In the genomic region with DNA sequence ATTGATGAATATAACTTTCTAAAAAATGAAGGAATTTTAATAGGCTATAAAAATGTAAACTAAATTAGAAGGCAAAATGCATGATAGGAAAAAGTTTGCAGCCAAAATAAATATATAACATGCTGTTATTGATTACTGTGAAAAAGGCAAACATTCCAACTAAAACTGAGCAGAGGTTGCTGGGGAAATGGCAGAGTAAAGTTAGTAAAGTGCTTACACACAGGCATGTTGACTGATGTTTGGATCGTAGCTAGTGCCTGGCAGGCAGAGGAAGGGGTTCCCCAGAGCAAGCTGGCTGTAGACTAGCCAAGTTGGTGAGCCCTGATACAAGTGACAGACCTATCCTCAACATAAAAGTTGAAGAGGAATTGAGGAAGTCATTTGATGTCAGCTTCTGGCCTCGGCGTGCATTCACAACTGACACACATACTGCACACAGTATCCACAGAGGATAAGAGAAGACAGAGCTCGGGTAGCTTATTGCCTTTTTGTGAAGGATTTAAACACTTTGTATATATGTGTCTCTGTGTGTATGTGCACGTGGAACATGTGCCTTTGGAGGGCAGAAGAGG, we compare ENCODE assay signal across 27 mouse cellular contexts. TPM values are rescaled to one million over a fixed set of nuclear protein-coding genes. Genes with fewer than 3 reads are reported as not detected.
A peak's percentile ranks its signal among the peaks of the same experiment; 100 is the strongest.
DNase-seq lines count a peak whose midpoint lies in the region; ATAC-seq and TF ChIP-seq lines count a peak whose summit lies in the region.
"Had no signal": no experiment of that assay in that cellular context is flagged by ENCODE, and none has a peak within 500 bp of the region (broad histone marks: within the 10 kb centered on the region; RNA-seq: fewer than 3 reads in every experiment).

No protein-coding gene starts in this region.

- peak in 1 of 2 experiments; percentile 47; a peak in 2 of 4 replicates for TF ChIP-seq EP300 in MEL (IDR thresholded peaks at IDR 0.05; ENCODE audit: low read depth in 1 of 2, low read length in 2 of 2)

- peaks cover 6% of the 10 kb centered on the region for H3K4me1 ChIP-seq in liver, adult 2 months (ENCODE audit: control insufficient read depth, insufficient read depth, low read length)
- H3K4me1 ChIP-seq in liver, embryonic 12.5 days = peaks cover 15% of the 10 kb centered on the region
- H3K4me1 ChIP-seq in liver, embryonic 16.5 days (ENCODE audit: control insufficient read depth, low read depth, low read length) = peaks cover 5% of the 10 kb centered on the region
- H3K4me1 ChIP-seq in MEL (ENCODE audit: control insufficient read depth in 1 of 2, insufficient read depth in 2 of 2, low read length in 2 of 2) = peaks cover 20 to 26% of the 10 kb centered on the region in 2 experiments
- H3K4me1 ChIP-seq: embryonic facial prominence, embryonic 13.5 days; embryonic facial prominence, embryonic 15.5 days; forebrain, embryonic 10.5 days; forebrain, embryonic 12.5 days had no signal

- no peak for TF ChIP-seq POLR2A in liver, adult 2 months (IDR thresholded peaks at IDR 0.05; ENCODE audit: extremely low read depth, insufficient read depth, low read length)
- TF ChIP-seq POLR2A in MEL (IDR thresholded peaks at IDR 0.05; ENCODE audit: control insufficient read depth in 1 of 2, insufficient read depth in 1 of 2, low read depth in 1 of 2, low read length in 2 of 2, poor library complexity in 1 of 2) = no peak

- H3K4me3 ChIP-seq in liver, adult 2 months (ENCODE audit: insufficient read depth, low read depth, low read length) = no peak overlapping the region
- H3K4me3 ChIP-seq in liver, embryonic 12.5 days = no peak overlapping the region
- H3K4me3 ChIP-seq in liver, embryonic 16.5 days (ENCODE audit: low read depth, low read length) = no peak overlapping the region
- H3K4me3 ChIP-seq in MEL (ENCODE audit: control insufficient read depth in 1 of 2, insufficient read depth in 1 of 2, low read depth in 2 of 2, low read length in 2 of 2) = no peak overlapping the region
- H3K4me3 ChIP-seq: embryonic facial prominence, embryonic 13.5 days; embryonic facial prominence, embryonic 15.5 days; erythroblast, embryonic 14.5 days; forebrain, embryonic 10.5 days; forebrain, embryonic 12.5 days had no signal

- H3K9me3 ChIP-seq in liver, embryonic 12.5 days (replicated peaks) = no peaks in the 10 kb centered on the region
- no peaks in the 10 kb centered on the region for H3K9me3 ChIP-seq in liver, embryonic 16.5 days (replicated peaks; ENCODE audit: control insufficient read depth, low read length)
- H3K9me3 ChIP-seq in MEL (replicated peaks; ENCODE audit: insufficient read depth, low read length) = no peaks in the 10 kb centered on the region
- H3K9me3 ChIP-seq: embryonic facial prominence, embryonic 13.5 days; embryonic facial prominence, embryonic 15.5 days; forebrain, embryonic 10.5 days; forebrain, embryonic 12.5 days; G1E had no signal

- peak; percentile 63 for DNase-seq in liver, adult 2 months (ENCODE audit: extremely low read depth, low read depth, low spot score)
- no peak for DNase-seq in liver
- DNase-seq in MEL (ENCODE audit: low read depth, low spot score) = peak; percentile 86
- DNase-seq in MEL-GATA-1-ER (ENCODE audit: extremely low read depth, low read depth) = peak; percentile 60
- no peak for DNase-seq in embryo, embryonic 11 days
- DNase-seq: adrenal gland, adult 8-10 months; adrenal gland, postnatal 14 days; adrenal gland, postnatal 36 days; cerebellum, adult 11-12 months; cerebellum, adult 2 months; cerebellum, adult 9-10 months; cerebellum, postnatal 10 days; cerebellum, postnatal 25 days had no signal

- no peak for ATAC-seq in liver, embryonic 12.5 days
- no peak for ATAC-seq in liver, embryonic 16.5 days (ENCODE audit: low read depth)
- no peak for ATAC-seq in monocyte, adult 5-6 weeks (replicated peaks; ENCODE audit: insufficient number of reproducible peaks, low FRiP score, low TSS enrichment, poor library complexity, severe bottlenecking)
- ATAC-seq: activated CD4-positive, CD25-positive, alpha-beta regulatory T cell, adult 4 months; forebrain, embryonic 14.5 days; forebrain, embryonic 16.5 days; Patski had no signal

- H3K9ac ChIP-seq in liver, adult 2 months (ENCODE audit: low read depth, low read length) = no peak overlapping the region
- no peak overlapping the region for H3K9ac ChIP-seq in liver, embryonic 12.5 days
- no peak overlapping the region for H3K9ac ChIP-seq in liver, embryonic 16.5 days (ENCODE audit: low read depth, low read length)
- H3K9ac ChIP-seq in MEL (ENCODE audit: control insufficient read depth, low read depth, low read length, poor library complexity, severe bottlenecking) = no peak overlapping the region
- H3K9ac ChIP-seq: embryonic facial prominence, embryonic 13.5 days; embryonic facial prominence, embryonic 15.5 days; forebrain, embryonic 12.5 days had no signal

- TF ChIP-seq RAD21 in MEL (IDR thresholded peaks at IDR 0.05; ENCODE audit: low read depth, low read length) = no peak

- H3K27me3 ChIP-seq in liver, adult 2 months (ENCODE audit: control insufficient read depth, insufficient read depth, low read length) = no peaks in the 10 kb centered on the region
- no peaks in the 10 kb centered on the region for H3K27me3 ChIP-seq in liver, embryonic 12.5 days (replicated peaks)
- no peaks in the 10 kb centered on the region for H3K27me3 ChIP-seq in liver, embryonic 16.5 days (ENCODE audit: control insufficient read depth, insufficient read depth, low read depth, low read length)
- no peaks in the 10 kb centered on the region for H3K27me3 ChIP-seq in MEL (ENCODE audit: control insufficient read depth in 1 of 2, insufficient read depth in 2 of 2, low read length in 2 of 2)
- H3K27me3 ChIP-seq: CH12.LX; embryonic facial prominence, embryonic 13.5 days; embryonic facial prominence, embryonic 15.5 days; forebrain, embryonic 12.5 days; Patski had no signal

- peak overlapping the region; percentile 5; the same call in 1 of the 2 replicates for H3K27ac ChIP-seq in liver, adult 2 months (replicated peaks; ENCODE audit: insufficient read depth, low read depth, low read length)
- H3K27ac ChIP-seq in liver, embryonic 12.5 days = no peak overlapping the region
- H3K27ac ChIP-seq in liver, embryonic 16.5 days (ENCODE audit: low read length) = peak overlapping the region; percentile 30; the same call in 1 of the 2 replicates
- H3K27ac ChIP-seq in MEL (ENCODE audit: control insufficient read depth, low read depth, low read length) = peak overlapping the region; percentile 6; the same call in 1 of the 2 replicates
- H3K27ac ChIP-seq: embryonic facial prominence, embryonic 13.5 days; embryonic facial prominence, embryonic 15.5 days; forebrain, embryonic 10.5 days; forebrain, embryonic 12.5 days had no signal

- H3K79me2 ChIP-seq in liver, adult 2 months (ENCODE audit: control insufficient read depth, insufficient read depth, low read length) = no peaks in the 10 kb centered on the region
- H3K79me2 ChIP-seq in MEL (ENCODE audit: control insufficient read depth, insufficient read depth, low read length, poor library complexity) = no peaks in the 10 kb centered on the region

- H3K36me3 ChIP-seq in liver, adult 2 months (ENCODE audit: control insufficient read depth, insufficient read depth, low read length) = peaks cover 13% of the 10 kb centered on the region; the same call in 1 of the 2 replicates
- peaks cover 74% of the 10 kb centered on the region for H3K36me3 ChIP-seq in liver, embryonic 12.5 days
- peaks cover 8% of the 10 kb centered on the region for H3K36me3 ChIP-seq in liver, embryonic 16.5 days (ENCODE audit: control insufficient read depth, insufficient read depth)
- H3K36me3 ChIP-seq in MEL (ENCODE audit: control insufficient read depth in 1 of 2, insufficient read depth in 2 of 2, low read length in 2 of 2) = peaks cover under 1 to 42% of the 10 kb centered on the region in 2 experiments

- H3K4me2 ChIP-seq in liver, embryonic 12.5 days = no peak overlapping the region
- no peak overlapping the region for H3K4me2 ChIP-seq in liver, embryonic 16.5 days (ENCODE audit: low read depth, low read length)
- H3K4me2 ChIP-seq: embryonic facial prominence, embryonic 13.5 days; embryonic facial prominence, embryonic 15.5 days; forebrain, embryonic 12.5 days had no signal

- no peak for TF ChIP-seq CTCF in liver, adult 2 months (IDR thresholded peaks at IDR 0.05; ENCODE audit: low read depth, low read length)
- TF ChIP-seq CTCF in MEL (IDR thresholded peaks at IDR 0.05 in 2 of 3, conservative IDR thresholded peaks at IDR 0.05 in 1 of 3; ENCODE audit: control insufficient read depth in 1 of 3, insufficient read depth in 1 of 3, low read depth in 2 of 3, low read length in 3 of 3, poor library complexity in 1 of 3, severe bottlenecking in 1 of 3) = no peak

- whole genome bisulfite sequencing in liver, adult 2 months = 38% methylated on average over 5 of the region's 5 CpGs
- WGBS in liver, embryonic 12.5 days (ENCODE audit: insufficient replicate concordance) = 53% methylated on average over 5 of the region's 5 CpGs
- 48% methylated on average over 5 of the region's 5 CpGs for WGBS in liver, embryonic 16.5 days (ENCODE audit: insufficient replicate concordance)

TF ChIP-seq in MEL, 35 proteins besides CTCF, POLR2A, EP300 and RAD21 (continues in another document):
- TF ChIP-seq TAL1 (IDR thresholded peaks at IDR 0.05; ENCODE audit: low read length) (peak; percentile 8; the same call in 1 of the 2 replicates), RCOR1 (IDR thresholded peaks at IDR 0.05; ENCODE audit: low read depth, low read length) (no peak; the same call in 1 of the 2 replicates), MXI1 (IDR thresholded peaks at IDR 0.05; ENCODE audit: low read depth, low read length) (peak; percentile 43; the same call in 1 of the 2 replicates), MYB (IDR thresholded peaks at IDR 0.05; ENCODE audit: low read depth, low read length) (no peak)

RNA-seq across cellular contexts. Expression of a gene that starts 16.7 kb away (rescaled TPM):
- 0.20 and 0.37 TPM in 2 replicates for total RNA-seq in liver, adult 2 months (2014; rRNA removed)
- polyA plus RNA-seq in liver, adult 2 months (2012; rRNA removed) = 0.13 and 0.26 TPM in 2 replicates
- polyA plus RNA-seq in liver, embryonic 12.5 days (2016; fragmentation: Nextera tagmentation; extraction: Ambion mirVana) = 2.2 and 2.8 TPM in 2 replicates
- 1.7 and 1.9 TPM in 2 replicates for polyA plus RNA-seq in liver, embryonic 16.5 days (2015; fragmentation: Nextera tagmentation; extraction: Ambion mirVana)
- not detected in 2 replicates for total RNA-seq in MEL (2012; rRNA removed)
- not detected for polyA plus RNA-seq in MEL (2012; ENCODE audit: insufficient read depth in 1 of 2, insufficient read length in 2 of 2, low read depth in 1 of 2, low replicate concordance in 2 of 2, missing spikeins in 1 of 2)
- 5.0 to 11.6 TPM (median 11.4 TPM) in 3 replicates for total RNA-seq in monocyte, adult 5-6 weeks (2017)
- total RNA-seq: CH12.LX had no signal
- polyA plus RNA-seq: activated CD4-positive, CD25-positive, alpha-beta regulatory T cell, adult 4 months; erythroblast, embryonic 14.5 days; G1E had no signal

RNA-seq across cellular contexts. Expression of a gene that starts 57.0 kb away (rescaled TPM):
- total RNA-seq in liver, adult 2 months (2014; rRNA removed) = 43.6 and 45.8 TPM in 2 replicates
- polyA plus RNA-seq in liver, adult 2 months (2012; rRNA removed) = 8.6 and 10.3 TPM in 2 replicates
- polyA plus RNA-seq in liver, embryonic 12.5 days (2016; fragmentation: Nextera tagmentation; extraction: Ambion mirVana) = 77.3 and 79.2 TPM in 2 replicates
- polyA plus RNA-seq in liver, embryonic 16.5 days (2015; fragmentation: Nextera tagmentation; extraction: Ambion mirVana) = 37.5 and 41.1 TPM in 2 replicates
- total RNA-seq in MEL (2012; rRNA removed) = 111 and 144 TPM in 2 replicates
- 100 to 1,000 TPM in 1 of 2 experiments, not detected in 1; 116 TPM for polyA plus RNA-seq in MEL (2012; ENCODE audit: insufficient read depth in 1 of 2, insufficient read length in 2 of 2, low read depth in 1 of 2, low replicate concordance in 2 of 2, missing spikeins in 1 of 2)
- 87.2 to 135 TPM (median 98.4 TPM) in 3 replicates for total RNA-seq in monocyte, adult 5-6 weeks (2017)

Comparison
In these comparisons a context has a peak if more than half of its experiments do, and no peak if none do; other contexts are left out.
1. DNase-seq: peak in liver, adult 2 months (single experiment), MEL (single experiment) and MEL-GATA-1-ER (single experiment); none in liver (single experiment) and embryo, embryonic 11 days (single experiment).